Mouse (Mus musculus): ENCODE results near the gene Fut7. TPM values are rescaled to one million over a fixed set of nuclear protein-coding genes. Genes with fewer than 3 reads are reported as not detected.
"Not testable (repeated sequence)": the region's sequence is repeated elsewhere in the genome, so short reads cannot be mapped to it uniquely, and the experiment has no call there.

The Fut7 gene
- total RNA-seq (2022), result under 1 TPM in 1 of 4 experiments, not detected in 3; 0.13 TPM

DNA sequence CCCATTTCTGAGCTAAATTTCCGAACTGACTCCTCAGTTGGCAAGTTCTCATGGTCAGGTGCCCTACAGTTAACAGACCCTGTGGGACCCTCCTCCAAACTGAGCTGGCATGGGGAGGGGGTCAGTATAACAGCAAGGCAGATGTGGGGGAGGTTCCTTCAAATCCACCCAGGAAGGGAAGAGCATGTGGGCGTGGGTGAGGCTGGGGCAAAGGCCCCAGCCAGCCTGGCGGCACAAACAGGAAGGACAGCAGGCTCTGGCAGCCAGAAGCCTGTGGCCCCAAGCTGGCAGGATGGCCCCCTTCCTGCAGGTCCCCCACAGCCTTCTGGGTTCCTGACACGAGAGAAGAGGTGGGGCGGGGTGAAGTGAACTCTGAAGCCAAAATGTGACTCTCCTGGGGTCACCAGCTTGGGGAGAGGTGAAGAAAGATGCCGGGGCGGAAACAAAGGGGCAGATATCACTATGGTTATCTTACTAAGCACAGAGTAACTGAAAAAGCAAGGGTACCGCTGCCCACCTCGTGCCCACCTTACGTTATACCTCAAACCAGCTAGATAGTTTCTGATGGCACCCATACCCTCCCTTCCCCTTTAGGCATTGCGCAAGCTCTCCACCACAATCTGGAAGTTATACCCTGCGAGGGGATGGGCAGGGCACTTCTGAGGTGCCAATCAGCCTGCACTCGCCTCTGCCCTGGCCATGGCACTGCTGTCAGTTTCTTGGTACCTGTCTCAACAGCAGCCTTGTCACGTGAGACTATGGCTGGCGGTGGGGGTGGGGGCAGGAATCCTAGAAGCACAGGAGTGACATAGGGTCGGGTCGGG is at the start of gene Fut7:
Fut7 (plus strand) TSS at position 681 of the 824 bp plus-strand sequence.
- no peak for DNase-seq

DNA sequence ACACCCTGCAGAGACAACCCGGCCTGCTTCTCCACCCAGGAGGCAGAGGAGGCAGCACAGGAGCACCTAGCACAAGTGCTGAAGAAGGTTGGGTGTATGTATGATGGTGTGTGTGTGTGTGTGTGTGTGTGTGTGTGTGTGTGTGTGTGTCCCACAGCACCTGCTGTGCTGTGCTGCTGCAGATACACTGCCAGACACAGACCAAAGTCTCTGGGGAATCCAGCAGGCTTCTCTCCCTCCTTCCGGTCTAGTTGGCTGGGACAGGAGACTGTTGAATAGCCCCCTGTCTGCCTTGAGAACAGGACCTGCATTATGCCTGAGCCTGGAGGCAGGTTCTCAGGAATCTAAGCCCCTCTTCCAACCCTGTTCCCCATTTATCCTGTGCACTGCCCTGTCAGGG is 49.6 kb upstream of the Fut7 start:
- DNase-seq, result no peak

DNA sequence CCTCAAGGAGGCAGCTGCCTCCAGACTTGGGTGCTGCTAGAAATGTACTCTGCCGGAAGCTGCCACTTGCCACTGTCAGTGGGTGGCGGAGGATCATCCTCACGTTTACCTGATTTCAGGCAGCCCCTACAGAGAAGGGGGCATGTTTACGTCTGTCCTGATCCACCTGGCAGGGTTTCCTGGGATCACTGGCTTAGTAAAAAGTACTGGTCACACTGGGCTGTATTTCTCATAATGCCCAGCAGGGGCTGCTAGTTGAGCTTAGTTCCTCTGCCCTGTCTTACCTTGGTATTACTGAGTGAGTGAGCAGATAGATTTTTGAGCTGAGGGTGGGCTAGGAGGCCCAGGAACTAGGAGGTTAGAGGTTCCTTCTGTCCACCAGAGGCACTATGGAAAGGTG is 46.5 kb upstream of the Fut7 start:
- DNase-seq, result no peak

DNA sequence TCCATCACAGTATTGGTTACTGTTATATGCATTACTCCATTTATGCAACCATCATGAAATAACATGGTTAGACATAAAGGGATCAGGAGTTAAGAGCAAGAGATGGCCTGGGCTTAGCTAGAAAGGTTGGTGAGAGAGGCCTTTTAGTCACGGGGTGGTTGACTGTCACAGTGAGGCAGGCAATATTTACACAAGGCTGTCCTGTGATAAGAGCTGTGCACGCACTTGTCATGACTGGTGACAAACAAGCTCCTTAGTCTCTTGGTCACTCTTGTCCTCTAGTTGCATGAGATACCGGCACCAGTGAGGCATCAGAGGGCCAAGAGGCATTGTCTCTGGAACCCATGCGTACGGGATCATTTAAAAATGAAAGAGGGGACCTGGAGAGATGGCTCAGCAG is 38.6 kb upstream of the Fut7 start:
- no peak for DNase-seq

DNA sequence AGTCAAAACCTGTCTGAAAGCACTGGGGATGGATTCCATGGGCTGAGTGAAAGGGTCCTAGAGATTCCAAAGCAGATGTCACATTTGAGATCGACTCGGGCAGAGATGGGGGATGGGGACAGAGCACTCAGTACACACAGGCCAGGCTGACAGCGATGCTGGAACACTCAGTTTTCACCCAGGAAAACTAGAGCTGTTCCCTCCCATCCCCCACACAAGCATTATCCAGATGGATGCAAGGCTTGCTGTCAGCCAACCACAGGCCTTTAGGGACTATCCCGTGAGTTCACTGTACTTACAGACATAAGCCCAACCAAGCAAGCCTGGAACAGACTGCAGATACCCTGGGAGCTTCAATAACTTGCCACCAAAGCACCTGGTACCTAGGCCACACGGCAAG is 31.8 kb upstream of the Fut7 start:
- no peak for DNase-seq

DNA sequence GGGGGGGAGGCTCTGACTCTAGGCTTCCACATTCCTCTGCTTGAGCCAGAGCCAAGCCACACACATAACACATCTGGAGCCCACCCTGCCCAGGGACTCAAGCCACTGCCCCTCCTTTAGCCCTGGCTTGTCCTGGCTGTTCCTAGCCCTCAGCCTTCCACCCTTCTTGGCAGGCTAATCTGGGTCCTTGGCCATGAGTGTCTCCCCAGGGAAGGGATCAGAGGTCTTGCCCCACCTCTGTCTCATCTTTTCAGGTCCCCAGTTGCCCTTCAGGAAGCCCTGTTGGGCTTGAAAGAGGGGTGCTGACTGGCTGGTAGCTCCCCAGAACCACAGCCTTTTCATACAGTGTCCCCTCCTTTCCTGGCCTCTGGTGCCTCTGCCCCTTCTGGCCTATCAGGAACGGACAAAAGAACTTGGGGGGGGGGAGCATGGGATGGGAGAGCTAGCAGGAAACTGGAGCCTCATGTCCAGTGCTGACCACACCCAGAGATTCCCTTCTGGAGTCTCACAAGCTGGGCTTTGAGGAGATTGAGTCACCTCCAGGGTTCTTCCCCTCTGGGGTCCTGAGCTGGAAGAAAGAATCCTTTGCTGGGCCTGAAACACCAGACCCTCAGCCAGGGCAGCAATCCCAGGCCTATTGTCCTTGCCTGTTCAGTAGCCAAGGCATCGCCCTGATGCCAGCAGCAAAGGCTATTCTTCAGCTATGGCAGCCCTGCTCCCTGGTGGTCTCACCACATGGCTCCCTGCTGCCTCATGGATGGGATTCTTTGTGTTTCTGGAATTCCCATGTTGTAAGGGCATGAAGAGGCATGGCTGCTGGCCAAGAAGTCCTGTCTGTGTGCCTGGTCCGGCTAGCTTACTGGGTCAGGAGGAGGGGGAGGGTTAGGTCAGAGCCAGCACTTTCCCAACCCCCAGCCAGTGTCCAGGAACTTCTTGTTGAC is 28.5 kb upstream of the Fut7 start:
- no peak for DNase-seq

DNA sequence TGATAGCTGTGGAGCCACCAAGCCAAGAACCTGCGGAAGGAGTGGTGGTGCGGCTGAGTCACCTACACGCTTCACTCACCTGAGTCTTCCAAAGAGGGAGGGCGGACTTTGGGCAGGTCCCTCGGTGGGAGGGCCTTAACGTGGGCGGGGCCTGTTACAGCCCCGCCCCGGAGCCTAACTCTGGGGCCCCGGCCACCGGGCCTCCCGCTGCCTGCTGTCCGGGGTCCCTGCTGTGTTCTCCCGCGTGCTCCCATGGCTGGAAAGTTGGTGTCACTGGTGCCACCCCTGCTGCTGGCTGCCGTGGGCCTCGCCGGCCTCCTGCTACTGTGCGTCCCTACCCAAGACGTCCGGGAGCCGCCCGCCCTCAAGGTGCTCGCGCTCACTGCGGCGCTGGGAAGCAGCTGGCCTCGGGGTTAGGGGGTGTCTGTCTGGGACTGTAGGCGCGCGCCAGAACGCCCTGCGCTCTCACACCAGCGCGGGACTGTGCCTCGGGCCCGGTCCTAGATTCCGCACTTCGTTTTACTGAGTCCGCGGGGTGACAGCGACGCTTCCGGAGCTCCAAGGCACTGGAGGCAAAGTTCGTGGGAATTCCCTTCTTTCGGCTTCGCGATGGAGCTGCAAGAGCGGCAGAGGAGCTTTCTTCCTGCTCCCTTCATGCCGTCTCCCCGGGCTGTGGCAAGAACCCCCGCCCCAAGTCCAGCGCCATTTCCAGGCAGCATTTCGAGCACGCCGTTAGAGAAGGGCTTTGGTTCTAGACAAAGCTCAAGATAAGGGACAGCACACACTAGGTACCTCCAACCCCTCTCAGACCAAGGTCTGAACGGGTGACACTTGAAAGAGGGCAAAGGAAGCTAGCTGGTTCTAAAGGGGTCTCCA is 27.1 kb upstream of the Fut7 start, which contains the start of gene Entpd2:
Entpd2 (plus strand) TSS at position 154 of the 876 bp plus-strand sequence.
- no peak for DNase-seq

DNA sequence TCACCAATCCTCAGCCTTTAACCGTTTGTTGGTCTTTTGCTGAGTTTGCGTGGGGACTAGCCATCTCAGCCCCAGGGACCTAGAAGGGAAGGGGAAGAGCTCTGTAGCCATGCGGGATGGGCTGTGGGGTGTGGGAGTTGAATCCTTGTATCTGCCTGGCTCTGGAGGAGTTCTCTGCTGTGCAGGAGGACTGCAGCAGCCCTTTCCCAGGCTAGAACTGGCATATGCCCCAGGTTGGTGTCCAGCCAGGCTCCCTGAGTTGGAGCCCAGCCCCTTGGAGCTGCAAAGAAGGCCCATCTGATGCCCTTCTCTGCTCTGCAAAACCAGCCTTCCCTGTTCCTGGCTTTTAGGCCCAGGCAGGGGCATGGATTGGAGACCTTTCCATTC is 26.5 kb upstream of the Fut7 start:
- DNase-seq, result no peak

DNA sequence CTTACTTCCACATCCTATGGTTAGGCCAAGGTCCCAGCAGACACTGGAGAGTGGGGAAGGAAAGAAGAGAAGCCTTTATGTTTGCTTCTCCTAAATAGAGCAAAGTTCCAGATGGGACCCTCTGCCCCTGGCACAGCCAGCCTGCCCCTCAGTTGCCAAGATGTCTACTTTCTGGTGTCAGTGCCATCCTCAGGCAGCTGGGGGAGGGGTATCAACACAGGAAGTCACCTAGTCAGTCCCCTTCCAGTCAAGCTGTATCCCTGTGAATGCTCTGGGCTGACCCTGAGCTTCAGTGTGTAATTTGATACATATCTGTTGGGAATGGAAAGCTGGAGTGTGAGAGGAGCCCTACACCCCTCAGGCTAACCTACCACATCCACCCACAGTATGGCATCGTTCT is 26.1 kb upstream of the Fut7 start:
- DNase-seq, result no peak

DNA sequence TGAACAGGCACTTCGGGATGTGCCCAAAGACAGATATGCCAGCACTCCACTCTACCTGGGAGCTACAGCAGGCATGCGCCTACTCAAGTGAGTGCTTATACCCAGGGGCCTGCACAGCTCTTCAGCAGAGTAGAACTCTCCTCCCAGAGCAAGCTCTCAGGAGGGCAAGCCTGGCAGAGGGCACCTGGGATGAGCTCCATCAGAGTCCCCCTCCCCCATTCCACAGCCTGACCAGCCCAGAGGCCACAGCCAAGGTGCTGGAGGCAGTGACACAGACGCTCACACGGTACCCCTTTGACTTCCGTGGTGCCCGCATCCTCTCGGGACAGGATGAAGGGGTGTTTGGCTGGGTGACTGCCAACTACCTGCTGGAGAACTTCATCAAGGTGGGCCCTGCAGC is 25.0 kb upstream of the Fut7 start:
- DNase-seq, result no peak

DNA sequence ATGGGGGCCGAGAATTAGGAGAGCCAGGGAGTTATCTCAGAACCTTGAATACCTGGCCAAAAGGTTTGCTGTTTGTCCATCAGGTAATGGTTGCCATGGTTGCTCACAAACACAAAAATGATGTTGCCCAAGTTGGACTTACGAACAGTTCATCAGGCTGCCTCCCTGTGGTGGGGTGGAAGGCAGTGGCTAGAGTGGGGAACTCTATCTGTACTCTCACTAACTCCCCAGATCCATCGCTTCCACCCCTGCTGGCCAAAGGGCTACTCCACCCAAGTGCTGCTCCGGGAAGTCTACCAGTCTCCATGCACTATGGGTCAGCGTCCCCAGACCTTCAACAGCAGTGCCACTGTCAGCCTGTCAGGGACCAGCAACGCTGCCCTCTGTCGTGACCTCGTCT is 24.0 kb upstream of the Fut7 start, which contains the start of gene Npdc1:
Npdc1 (plus strand) TSS at position 301 of the 400 bp plus-strand sequence.
- DNase-seq, result no peak

DNA sequence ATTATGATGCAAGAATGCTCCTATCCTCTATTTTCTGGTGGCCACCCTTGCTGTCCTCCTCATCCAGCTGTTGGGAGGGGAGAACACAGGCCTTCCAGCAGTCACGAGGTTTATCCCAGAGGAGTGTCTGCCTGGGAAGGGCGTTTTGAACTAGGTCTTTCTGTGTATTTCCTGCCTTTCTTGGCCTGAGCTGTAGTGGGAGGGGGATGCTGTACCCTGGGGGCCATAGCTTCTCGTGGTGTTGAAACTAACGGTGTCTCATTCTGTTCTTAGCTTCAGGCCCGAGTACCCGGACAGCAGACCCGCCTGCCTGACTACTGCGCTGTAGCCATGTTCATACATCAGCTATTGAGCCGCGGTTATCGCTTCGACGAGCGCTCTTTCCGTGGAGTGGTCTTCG is 22.8 kb upstream of the Fut7 start:
- no peak for DNase-seq

DNA sequence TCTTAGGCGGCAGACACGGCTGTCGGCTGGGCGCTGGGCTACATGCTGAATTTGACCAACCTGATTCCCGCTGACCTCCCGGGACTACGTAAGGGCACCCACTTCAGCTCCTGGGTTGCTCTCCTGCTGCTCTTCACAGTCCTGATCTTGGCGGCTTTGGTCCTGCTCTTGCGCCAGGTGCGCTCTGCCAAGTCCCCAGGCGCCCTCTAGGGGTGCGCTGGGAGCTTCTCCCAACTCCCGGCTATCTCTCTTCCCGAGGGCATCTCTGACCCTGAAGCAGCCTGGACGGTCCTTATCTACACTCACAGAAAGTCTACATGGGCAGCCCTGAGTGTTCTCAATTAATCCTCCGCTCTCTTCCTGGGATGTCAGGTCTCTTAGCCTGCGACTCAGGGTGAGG is 22.3 kb upstream of the Fut7 start:
- DNase-seq, result peak; percentile 35

DNA sequence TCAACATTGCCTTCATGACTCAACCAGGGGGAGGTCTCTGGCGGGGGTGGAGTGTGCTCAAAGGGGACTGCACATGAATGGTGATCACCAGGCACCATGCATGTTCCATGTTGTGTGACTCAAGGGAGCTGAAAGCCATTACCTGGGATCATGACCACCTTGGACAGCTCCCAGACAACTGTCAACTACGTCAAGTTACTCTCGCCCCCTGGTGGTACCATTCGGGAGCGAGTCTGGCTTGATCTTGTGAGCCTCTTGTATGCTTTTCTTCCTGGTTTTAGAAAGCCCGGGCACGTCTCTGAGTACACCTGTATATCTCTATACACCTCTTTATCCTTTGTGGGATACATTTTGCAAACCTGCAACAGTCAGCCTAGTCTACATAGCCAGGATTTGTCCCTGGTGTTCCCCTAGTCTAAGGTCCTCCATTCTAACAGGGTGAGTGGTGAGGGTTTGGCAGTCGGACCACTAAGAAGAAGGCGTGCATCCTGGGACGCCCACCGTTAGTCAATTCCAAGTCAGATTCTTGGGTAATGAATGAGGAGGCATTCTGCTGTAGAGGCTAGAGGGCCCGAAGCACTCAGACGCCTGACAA is 20.6 kb upstream of the Fut7 start:
- DNase-seq, result peak; percentile 40

DNA sequence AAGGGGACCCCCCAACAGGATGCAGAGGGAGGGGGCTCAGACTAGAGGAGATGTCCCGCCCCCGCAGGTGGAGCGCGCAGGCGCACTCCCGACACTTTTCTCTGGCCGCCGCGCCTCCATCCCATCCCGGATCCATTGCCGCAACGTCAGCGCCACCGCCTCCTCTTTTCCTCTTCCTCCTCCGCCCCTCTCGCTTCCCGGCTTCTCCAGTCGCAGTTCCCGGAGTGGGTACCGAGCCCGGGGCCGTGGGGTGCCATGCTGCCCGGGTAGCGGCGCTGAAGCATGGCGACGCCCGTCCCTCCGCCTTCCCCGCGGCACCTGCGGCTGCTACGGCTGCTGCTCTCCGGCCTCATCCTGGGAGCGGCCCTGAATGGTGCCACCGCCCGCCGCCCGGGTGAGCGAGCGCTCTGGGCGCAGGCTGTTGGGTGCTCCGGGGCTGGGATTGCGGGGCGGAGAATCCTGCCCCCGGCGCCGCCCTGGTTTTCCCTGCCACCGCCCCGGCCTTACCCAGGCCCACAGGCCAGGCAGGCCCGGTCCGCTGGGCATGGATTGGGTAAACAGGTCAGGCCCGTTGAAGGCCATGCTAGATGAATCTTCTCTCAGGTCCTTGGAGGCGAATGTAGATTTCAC is 20.0 kb upstream of the Fut7 start:
- peak; percentile 77 for DNase-seq

DNA sequence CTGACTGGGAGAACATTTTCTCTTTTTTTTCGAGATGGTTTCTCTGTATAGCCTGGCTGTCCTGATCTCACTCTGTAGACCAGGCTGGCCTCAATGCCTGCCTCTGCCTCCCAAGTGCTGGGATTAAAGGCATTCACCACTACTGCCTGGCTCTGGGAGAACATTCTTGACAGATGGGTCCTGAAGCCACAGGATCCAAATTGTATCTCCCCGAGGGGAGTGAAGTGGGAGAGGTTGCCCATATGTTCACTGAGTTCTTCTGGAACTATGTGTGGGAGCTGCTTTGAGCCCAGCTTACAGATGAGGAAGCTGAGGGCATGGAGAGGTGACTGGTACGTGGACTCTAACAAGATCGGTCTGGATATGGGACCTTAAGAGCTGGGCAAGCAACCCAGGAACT is 19.1 kb upstream of the Fut7 start:
- DNase-seq, result no peak

DNA sequence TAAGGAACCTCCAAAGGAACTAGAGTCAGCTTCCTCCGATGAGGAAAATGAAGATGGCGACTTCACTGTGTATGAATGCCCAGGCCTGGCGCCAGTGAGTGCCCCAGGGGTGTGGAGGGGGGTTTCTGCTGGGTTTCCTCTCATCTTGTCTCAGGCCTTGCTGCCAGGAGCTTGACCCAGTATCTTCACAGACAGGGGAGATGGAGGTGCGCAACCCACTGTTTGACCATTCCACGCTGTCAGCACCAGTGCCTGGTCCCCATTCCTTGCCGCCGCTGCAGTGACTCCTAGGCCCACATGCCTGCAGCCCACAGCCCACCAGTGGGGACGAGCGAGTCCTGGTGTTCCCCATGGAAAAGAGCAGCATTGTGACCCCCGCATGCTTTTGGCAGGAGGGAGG is 14.2 kb upstream of the Fut7 start:
- DNase-seq, result no peak

DNA sequence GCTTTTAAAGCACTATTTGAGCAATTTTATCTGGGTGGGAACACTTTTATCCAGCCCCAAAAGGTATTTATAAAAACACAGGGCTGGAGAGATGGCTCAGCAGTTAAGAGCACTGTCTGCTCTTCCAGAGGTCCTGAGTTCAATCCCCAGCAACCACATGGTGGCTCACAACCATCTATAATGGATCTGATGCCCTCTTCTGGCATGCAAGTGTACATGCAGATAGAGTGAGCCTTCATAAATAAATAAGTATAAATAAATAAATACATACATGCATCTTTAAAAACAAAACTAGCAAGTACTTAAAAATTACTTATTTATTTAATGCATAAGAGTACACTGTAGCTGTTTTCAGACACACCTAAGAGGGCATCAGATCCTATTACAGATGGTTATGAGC is 9.6 kb upstream of the Fut7 start:
- DNase-seq, result not testable (repeated sequence)

DNA sequence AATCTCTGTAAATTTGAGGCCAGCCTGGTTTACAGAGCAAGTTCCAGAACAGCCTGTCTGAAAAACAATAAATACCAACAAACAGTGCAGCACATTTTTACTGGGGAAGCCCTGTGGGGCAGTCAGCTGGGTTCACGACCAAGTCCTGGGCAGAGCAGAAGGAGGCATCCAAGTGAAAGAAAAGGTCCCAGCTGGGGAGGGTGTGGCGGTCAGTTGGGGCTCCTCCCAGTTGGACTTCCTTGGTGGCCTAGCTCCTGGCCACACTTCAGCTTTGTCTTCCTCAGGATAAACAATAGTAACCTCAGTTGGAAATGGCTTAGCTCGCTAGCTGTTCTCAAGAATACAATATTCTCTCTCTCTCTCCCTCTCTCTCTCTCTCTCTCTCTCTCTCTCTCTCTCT is 5.6 kb upstream of the Fut7 start:
- DNase-seq, result no peak

DNA sequence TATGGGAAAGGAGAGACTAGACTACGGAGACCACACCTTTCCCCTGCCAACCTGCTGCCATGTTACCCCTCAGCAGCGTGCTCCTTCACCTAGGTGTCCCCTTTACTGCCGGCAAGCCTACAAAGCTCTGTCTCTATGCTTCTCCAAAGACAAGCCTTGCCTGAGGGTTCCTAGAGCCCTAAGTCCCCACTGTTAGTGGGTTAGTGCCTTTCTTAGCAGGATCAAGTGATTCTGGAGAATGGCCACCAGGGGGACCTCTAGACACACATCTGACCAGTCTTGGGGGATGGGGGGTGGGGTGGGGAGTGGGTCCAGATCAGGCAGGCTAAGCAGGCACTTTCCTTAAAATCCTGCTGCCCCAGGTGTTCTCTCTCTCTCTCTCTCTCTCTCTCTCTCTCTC is 1.2 kb upstream of the Fut7 start:
- DNase-seq, result no peak

DNA sequence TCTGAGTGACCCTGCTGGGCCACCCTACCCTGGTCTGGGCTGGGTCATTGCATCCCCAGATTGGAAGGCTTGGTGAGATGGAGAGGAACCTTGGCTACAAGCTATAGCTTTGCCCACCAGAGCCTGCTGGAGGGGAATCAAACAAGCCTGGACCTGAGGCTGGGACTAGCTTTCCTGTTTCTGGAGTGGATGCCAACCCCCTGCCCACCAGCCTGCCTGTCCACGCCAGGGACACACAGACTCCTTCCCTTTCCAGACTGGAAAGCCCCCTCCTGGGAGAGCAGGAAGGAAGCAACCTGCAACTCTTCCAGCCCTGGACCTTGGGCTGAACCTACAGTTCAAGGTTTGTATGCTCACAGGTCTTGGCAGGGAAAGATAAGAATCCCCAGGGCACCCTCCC is 559 bp downstream of the Fut7 start:
- DNase-seq, result no peak

DNA sequence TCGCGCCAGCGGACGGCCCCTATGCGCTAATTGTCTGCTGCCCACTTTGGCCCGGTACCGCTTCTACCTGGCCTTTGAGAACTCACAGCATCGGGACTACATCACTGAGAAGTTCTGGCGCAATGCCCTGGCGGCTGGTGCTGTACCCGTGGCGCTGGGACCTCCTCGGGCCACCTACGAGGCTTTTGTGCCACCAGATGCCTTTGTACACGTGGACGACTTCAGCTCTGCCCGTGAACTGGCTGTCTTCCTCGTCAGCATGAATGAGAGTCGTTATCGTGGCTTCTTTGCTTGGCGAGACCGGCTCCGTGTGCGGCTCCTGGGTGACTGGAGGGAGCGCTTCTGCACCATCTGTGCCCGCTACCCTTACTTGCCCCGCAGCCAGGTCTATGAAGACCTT is 2.4 kb downstream of the Fut7 start:
- DNase-seq, result no peak

All from adrenal gland, adult 8-10 months (tissue).